Mouse (Mus musculus) liver, postnatal 0 days (tissue): ENCODE results near the gene Tnk2.

Source experiments
- CTCF ChIP-seq: sonication (generic); IDR thresholded peaks from 2 replicates; pipeline ENCODE4 v1.5.1; 2016; ENCODE audit warnings: antibody characterized with exemption, low read depth
- EP300 ChIP-seq: IDR thresholded peaks from 2 replicates; pipeline ENCODE4 v1.6.1; 2016; ENCODE audit warnings: antibody characterized with exemption, low read depth, mild to moderate bottlenecking

DNA sequence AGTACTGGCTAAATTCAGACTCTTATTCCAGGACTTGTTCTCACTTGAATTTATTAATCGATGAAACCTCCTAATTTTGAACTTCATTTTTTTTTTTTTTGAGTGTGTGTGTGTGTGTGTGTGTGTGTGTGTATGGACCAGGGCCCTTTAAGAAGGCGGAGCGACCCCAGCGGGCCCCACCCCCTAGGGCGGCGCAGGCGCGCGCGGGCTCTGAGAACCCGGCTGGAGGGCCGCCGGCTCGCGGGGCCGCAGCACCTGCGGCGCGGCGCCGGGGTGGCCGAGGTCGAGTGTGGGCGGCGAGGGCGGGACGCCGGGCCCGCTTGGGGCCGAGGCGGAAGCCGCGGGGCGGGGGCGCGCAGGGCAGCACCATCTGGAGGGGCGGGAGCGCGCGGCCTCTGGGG, at the start of gene Tnk2:
- TF ChIP-seq CTCF (no peak), EP300 (no peak)
